Mouse (Mus musculus): Measurements from ENCODE around the gene Opn5. TPM values are rescaled to one million over a fixed set of nuclear protein-coding genes. Genes with fewer than 3 reads are reported as not detected.

Opn5 gene
- not detected in 2 replicates for polyA plus RNA-seq (2015; fragmentation: Nextera tagmentation; extraction: Ambion mirVana)

- WGBS = 82% methylated on average over 8 of the region's 8 CpGs
- no peak within 1 kb of the TSS for H3K4me3 ChIP-seq
- H3K9me3 ChIP-seq = no peaks in the 10 kb centered on the region
- H3K4me2 ChIP-seq (replicated peaks) = no peak within 1 kb of the TSS
- H3K4me1 ChIP-seq = no peaks in the 10 kb centered on the region
- H3K36me3 ChIP-seq = no peaks in the 10 kb centered on the region
- H3K27ac ChIP-seq = no peak within 1 kb of the TSS
- H3K27me3 ChIP-seq = no peaks in the 10 kb centered on the region
- H3K9ac ChIP-seq = no peak within 1 kb of the TSS
- ATAC-seq (ENCODE audit: low FRiP score, low read depth) = no peak
Observed at GRCm38 (mm10) chr17:42611295-42611694, at the start of gene Opn5. TSS of gene Opn5 (minus strand) at chr17:42611395.

- H3K36me3 ChIP-seq = no peaks in the 10 kb centered on the region
- H3K4me3 ChIP-seq = no peak overlapping the region
- no peak overlapping the region for H3K9ac ChIP-seq
- H3K9me3 ChIP-seq = no peaks in the 10 kb centered on the region
- H3K27ac ChIP-seq = no peak overlapping the region
- 22% methylated on average over 14 of the region's 14 CpGs for WGBS
- peak overlapping the region; percentile 48 for H3K4me2 ChIP-seq (replicated peaks)
- peak; percentile 83; the same call in 1 of the 2 replicates for ATAC-seq (ENCODE audit: low FRiP score, low read depth)
- H3K4me1 ChIP-seq = no peaks in the 10 kb centered on the region
- H3K27me3 ChIP-seq = no peaks in the 10 kb centered on the region
Observed at GRCm38 (mm10) chr17:42658634-42659422, 47.6 kb upstream of the Opn5 start.

DNA sequence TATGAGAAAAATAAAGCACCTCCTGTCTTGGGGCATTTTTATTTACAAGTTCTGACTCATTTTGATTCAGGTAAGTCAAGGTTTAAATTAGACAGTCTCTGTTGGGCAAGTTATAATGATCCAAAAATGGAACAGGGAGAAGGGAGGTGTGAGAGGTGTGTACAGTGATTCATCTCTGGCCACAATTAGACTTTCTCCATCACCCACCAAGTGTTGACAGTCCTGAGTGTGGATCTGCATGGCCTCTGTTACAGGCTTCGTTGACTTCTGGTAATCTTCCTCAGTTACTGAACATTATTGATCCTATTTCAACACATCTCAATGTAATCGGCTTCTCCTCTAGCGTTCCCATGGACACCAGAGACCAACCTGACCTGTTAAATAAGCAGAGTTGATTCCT is 32.2 kb upstream of the Opn5 start:
- Histone ChIP-seq H3K4me3 (no peak overlapping the region), H3K27me3 (no peaks in the 10 kb centered on the region), H3K27ac (no peak overlapping the region), H3K9me3 (no peaks in the 10 kb centered on the region), H3K9ac (no peak overlapping the region), H3K4me2 (replicated peaks) (no peak overlapping the region), H3K4me1 (no peaks in the 10 kb centered on the region), H3K36me3 (no peaks in the 10 kb centered on the region)
- WGBS = 86% methylated on average over 3 of the region's 3 CpGs
- ATAC-seq (ENCODE audit: low FRiP score, low read depth) = no peak

- H3K9me3 ChIP-seq = no peaks in the 10 kb centered on the region
- no peaks in the 10 kb centered on the region for H3K4me1 ChIP-seq
- H3K27me3 ChIP-seq = no peaks in the 10 kb centered on the region
- no peak overlapping the region for H3K4me2 ChIP-seq (replicated peaks)
- 84% methylated on average over 2 of the region's 2 CpGs for WGBS
- ATAC-seq (ENCODE audit: low FRiP score, low read depth) = no peak
- H3K9ac ChIP-seq = no peak overlapping the region
- no peaks in the 10 kb centered on the region for H3K36me3 ChIP-seq
- H3K27ac ChIP-seq = no peak overlapping the region
- H3K4me3 ChIP-seq = no peak overlapping the region
Observed at GRCm38 (mm10) chr17:42630206-42630605, 19.0 kb upstream of the Opn5 start.

DNA sequence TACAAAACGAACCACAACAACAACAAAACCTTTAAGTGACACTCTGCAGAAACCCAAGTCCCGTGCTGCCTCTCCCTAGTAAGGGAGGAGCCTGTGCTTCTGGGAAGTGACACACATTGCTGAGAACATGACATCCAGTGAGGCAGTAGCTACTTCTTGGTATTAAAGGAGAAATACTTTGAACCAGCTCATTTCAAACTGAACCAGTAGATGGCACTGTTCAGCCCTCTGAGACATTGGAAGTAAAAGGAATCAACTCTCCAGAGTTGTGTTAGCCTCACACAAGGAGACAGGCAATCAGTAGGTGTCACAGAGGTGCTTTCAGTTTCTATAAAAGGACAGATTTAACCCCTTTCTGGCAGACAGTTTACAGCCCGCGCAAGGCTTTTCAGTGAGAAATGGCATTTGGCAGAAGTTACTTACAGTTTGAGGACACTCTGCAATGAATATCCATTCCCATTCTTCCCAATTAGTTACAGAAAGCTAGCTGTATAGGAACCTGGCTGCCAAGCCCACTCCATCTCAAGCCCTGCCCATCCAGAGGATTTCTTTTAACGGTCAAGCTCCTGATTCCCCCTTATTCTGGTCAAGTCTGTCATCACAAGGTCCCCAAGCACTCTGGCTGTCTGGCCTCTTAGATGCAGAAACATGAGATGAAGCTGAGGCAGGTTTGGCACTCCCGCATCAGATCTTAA is 2.0 kb upstream of the Opn5 start:
- no peak overlapping the region for H3K4me3 ChIP-seq
- H3K27ac ChIP-seq = no peak overlapping the region
- no peak overlapping the region for H3K9ac ChIP-seq
- no peaks in the 10 kb centered on the region for H3K9me3 ChIP-seq
- 0 out of 2 replicates have a peak, but pooled peaks have one; percentile 36 for ATAC-seq (ENCODE audit: low FRiP score, low read depth)
- no peaks in the 10 kb centered on the region for H3K36me3 ChIP-seq
- no peaks in the 10 kb centered on the region for H3K27me3 ChIP-seq
- H3K4me2 ChIP-seq (replicated peaks) = no peak overlapping the region
- H3K4me1 ChIP-seq = no peaks in the 10 kb centered on the region
- WGBS = 37% methylated on average over 6 of the region's 6 CpGs

- no peaks in the 10 kb centered on the region for H3K36me3 ChIP-seq
- WGBS = 36% methylated on average over 3 of the region's 3 CpGs
- 0 out of 2 replicates have a peak, but pooled peaks cover 2% of the 10 kb centered on the region for H3K4me1 ChIP-seq
- no peak overlapping the region for H3K4me2 ChIP-seq (replicated peaks)
- no peak overlapping the region for H3K4me3 ChIP-seq
- no peaks in the 10 kb centered on the region for H3K9me3 ChIP-seq
- no peaks in the 10 kb centered on the region for H3K27me3 ChIP-seq
- no peak overlapping the region for H3K9ac ChIP-seq
- no peak; the same call in 1 of the 2 replicates for ATAC-seq (ENCODE audit: low FRiP score, low read depth)
- no peak overlapping the region for H3K27ac ChIP-seq
Observed at GRCm38 (mm10) chr17:42608270-42608669, 2.9 kb downstream of the Opn5 start.

DNA sequence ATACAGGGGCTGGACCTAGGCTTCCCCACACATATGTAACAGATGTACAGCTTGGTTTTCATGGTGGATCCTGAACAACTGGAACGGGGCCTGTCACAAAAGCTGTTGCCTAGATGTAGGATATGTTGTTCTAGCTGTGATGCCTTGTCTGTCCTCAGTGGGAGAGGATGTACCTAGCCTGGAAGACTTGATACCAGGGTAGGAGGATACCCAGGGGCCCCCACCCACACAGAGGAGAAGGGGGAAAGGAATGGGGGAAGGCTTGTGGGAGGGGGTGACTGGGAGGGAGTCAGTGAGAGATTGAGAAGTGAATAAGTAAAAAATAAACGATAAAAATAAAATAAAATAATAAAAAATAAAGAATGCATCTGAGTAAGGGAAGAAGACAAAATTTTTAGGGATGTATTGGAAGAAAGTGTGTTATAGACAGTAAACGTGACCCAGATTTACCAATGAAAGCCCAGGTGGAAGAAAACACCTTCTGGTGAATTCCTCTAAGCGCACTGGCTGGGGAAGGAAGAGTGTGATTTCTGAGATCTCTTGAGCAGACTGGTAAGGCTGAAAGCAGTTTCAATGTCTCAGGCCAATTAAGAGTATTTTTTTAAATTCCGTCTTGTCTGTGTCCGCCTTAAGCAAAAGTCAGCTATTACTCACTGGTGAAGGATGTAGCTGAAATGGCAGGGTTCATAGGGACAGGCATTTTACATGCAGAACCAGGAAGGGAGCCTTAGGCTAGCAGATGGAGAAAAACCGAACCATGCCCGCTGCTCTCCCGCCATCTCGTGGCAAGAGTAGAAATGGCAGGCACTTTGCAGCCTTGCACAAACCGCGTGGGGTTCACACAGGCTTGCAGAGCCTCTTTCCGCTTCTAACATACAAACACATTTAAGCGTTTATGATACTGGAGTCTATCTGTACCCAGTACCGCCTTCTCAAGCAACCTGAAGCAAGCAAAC is 8.1 kb downstream of the Opn5 start:
- WGBS = 25% methylated on average over 15 of the region's 15 CpGs
- H3K9ac ChIP-seq = no peak overlapping the region
- ATAC-seq (ENCODE audit: low FRiP score, low read depth) = peak; percentile 84

DNA sequence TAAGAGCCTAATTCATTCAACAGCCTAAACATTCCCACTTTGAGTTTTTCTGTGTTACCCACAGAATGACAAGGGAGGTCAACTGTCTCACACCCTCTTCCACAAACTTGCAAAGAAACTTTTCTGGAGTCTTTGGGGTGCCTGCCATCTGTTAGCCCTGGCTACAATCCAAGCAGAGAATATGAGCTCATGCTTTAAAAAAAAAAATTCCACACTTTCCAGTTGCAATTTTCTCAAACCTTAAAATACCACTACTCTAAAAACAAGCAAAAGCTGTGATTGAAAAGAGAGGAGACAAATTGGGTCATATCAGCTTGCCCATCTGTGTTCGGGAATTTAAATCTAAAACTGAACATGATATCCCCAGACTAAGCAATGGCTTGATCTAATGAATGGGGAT is 24.7 kb downstream of the Opn5 start:
- peaks cover 3% of the 10 kb centered on the region; the same call in 1 of the 2 replicates for H3K4me1 ChIP-seq
- H3K27me3 ChIP-seq = no peaks in the 10 kb centered on the region
- H3K9ac ChIP-seq = no peak overlapping the region
- no peaks in the 10 kb centered on the region for H3K36me3 ChIP-seq
- no peaks in the 10 kb centered on the region for H3K9me3 ChIP-seq
- H3K27ac ChIP-seq = no peak overlapping the region
- no peak overlapping the region for H3K4me2 ChIP-seq (replicated peaks)
- no peak overlapping the region for H3K4me3 ChIP-seq
- no peak for ATAC-seq (ENCODE audit: low FRiP score, low read depth)
- WGBS = 70% methylated on average over 1 of the region's 1 CpGs

More for the DNA sequence above, 8.1 kb downstream of the Opn5 start:
- 0 out of 2 replicates have a peak, but pooled peaks cover 2% of the 10 kb centered on the region for H3K4me1 ChIP-seq
- no peaks in the 10 kb centered on the region for H3K27me3 ChIP-seq
- no peaks in the 10 kb centered on the region for H3K9me3 ChIP-seq
- H3K4me3 ChIP-seq = no peak overlapping the region
- no peak overlapping the region for H3K27ac ChIP-seq
- H3K36me3 ChIP-seq = no peaks in the 10 kb centered on the region
- no peak overlapping the region for H3K4me2 ChIP-seq (replicated peaks)

DNA sequence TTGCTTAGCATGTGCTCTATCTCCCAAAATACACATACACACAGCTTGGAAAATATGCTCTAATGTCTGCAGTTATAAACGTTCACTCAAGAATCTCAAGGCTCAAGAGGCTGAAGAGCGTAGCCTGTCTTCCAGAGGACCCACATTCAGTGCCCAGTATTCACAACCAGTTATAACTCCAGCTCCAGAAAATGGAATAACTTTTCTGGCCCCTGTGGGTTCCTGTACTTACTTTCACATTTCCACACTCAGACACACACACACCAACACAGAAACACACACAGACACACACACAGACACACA is 28.2 kb downstream of the Opn5 start:
- H3K36me3 ChIP-seq = no peaks in the 10 kb centered on the region
- no peak overlapping the region for H3K27ac ChIP-seq
- H3K9me3 ChIP-seq = no peaks in the 10 kb centered on the region
- no peak overlapping the region for H3K4me3 ChIP-seq
- WGBS = 84% methylated on average over 2 of the region's 2 CpGs
- no peak overlapping the region for H3K4me2 ChIP-seq (replicated peaks)
- no peaks in the 10 kb centered on the region for H3K27me3 ChIP-seq
- peaks cover 3% of the 10 kb centered on the region; the same call in 1 of the 2 replicates for H3K4me1 ChIP-seq
- no peak for ATAC-seq (ENCODE audit: low FRiP score, low read depth)
- H3K9ac ChIP-seq = no peak overlapping the region

DNA sequence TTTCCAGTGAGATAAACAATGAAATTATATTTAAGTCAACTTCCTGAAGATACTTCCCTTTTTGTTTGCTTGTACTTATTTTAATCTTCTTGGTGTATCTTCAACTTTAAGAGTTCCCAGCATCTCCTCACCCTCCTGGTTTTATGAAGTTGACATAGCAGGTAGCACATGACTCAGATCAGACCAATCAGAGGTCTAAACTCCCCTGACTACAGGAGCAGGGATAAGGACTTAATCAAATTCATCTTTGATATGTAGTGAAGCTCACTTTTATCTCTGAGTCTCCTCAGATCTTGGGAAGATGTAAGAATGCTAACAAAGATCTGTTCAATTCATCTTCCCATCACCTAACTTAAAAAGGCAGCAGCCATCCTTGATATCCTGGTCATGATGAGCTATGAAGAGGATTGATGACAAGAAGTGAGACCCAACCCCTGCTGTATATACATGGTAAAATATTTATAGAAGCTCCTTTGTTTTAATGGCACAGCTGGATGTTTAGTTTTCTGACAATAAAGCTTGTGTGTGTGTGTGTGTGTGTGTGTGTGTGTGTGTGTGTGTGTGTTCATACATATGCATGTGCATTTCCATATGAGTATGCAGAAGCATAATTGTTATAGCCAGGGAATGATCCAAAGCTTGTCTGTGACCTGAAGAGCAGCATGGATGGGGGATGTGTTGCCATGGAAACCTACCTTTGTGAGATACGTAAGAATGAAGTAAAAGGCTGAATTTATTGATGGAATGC is 28.7 kb downstream of the Opn5 start:
- WGBS = 67% methylated on average over 1 of the region's 1 CpGs
- no peak for ATAC-seq (ENCODE audit: low FRiP score, low read depth)
- Histone ChIP-seq H3K27me3 (no peaks in the 10 kb centered on the region), H3K4me2 (replicated peaks) (no peak overlapping the region), H3K4me1 (peaks cover 8% of the 10 kb centered on the region), H3K36me3 (no peaks in the 10 kb centered on the region), H3K27ac (no peak overlapping the region), H3K9ac (no peak overlapping the region), H3K4me3 (no peak overlapping the region), H3K9me3 (no peaks in the 10 kb centered on the region)

DNA sequence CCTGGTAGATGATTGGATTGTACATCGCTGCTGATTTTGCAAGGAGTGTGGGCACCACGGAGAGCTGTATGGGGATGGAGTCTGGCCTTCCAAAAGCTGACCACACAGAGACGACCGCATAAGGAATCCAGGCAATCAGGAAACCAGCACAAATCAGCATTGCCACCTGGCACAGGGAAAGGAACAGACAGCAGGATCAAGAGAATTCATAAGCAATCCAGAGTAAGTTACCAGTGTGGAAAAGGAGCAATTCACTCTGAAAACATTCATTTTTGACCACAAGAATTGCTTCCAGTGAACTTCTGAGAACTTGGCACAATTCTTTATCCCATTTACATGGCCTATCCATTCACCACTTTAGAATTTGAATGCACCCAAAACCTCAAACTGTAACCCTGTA is 30.6 kb downstream of the Opn5 start:
- H3K36me3 ChIP-seq = no peaks in the 10 kb centered on the region
- H3K27me3 ChIP-seq = no peaks in the 10 kb centered on the region
- 76% methylated on average over 4 of the region's 4 CpGs for WGBS
- no peak overlapping the region for H3K27ac ChIP-seq
- no peak for ATAC-seq (ENCODE audit: low FRiP score, low read depth)
- H3K4me3 ChIP-seq = no peak overlapping the region
- no peak overlapping the region for H3K4me2 ChIP-seq (replicated peaks)
- no peaks in the 10 kb centered on the region for H3K9me3 ChIP-seq
- H3K4me1 ChIP-seq = peaks cover 17% of the 10 kb centered on the region
- no peak overlapping the region for H3K9ac ChIP-seq
